Mouse (Mus musculus) 3134 (cell line): ENCODE measurements around the gene Gm14744.
"Not testable (repeated sequence)": the region's sequence is repeated elsewhere in the genome, so short reads cannot be mapped to it uniquely, and the experiment has no call there.

ENCODE experiments used
- DNase-seq: peaks from one replicate; pipeline ENCODE4 v3.0.0-alpha.2; 2011; ENCODE audit warnings: low spot score; ENCODE audit not compliant: insufficient read length; ENCODE audit errors: extremely low read depth

Gene Gm14744

DNA sequence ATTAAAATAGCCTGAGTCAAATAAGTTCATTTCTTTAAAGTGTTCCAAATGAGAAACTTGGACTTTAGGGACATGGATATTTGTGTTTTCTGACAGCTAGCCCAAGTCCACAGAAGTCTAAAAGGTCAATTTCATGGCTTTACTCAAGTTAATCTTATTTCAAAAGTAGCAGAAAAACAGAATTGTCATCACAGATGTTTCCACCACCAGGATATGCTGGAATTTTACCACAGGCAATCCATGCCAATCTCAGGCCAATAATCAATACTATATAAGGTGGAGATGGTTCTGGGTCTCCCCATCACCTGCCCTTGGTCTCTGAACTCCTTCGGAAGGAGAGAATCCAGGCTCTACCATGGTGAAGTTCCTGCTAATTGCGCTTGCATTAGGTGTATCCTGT is at the start of gene Gm14744:
Gene Gm14744 (plus strand): TSS at position 301 of the 400 bp plus-strand sequence.
- not testable (repeated sequence) for DNase-seq

DNA sequence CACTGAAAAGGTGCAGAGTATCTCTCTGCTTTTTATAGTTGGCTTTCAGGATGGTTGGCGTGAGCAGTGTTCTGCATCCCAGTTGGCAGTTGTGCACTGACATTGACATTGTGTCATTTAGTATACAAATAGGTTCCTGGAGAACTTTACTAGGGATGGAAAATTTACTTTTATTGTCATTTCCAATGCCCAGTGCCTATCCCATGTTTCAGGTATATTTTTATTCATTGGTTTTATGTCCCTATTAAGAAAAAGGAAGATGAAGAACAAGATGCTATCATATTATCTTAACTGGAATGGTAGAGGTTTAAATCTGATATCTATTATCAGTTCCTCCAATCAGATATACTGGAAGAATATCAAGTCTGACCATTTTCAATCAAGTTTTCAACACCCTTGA is 11.0 kb upstream of the Gm14744 start, which contains the start of gene Pbsn:
Gene Pbsn (minus strand): TSS at position 101 of the 400 bp plus-strand sequence.
- DNase-seq, result no peak

DNA sequence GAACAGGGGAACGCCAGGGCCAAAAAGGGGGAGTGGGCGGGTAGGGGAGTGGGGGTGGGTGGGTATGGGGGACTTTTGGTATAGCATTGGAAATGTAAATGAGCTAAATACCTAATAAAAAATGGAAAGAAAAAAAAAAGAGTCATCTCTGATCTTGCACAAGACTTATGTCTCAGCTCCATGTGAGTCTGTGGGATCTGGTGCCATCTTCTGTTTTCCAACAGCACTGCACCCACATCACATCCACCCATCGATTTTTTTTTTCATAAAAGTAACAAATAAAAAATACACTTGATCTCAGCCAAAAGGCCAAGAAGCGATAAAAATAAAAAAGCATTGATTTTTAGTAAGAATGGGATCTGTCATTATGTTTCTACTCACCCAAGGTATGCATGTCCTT is 15.5 kb downstream of the Gm14744 start:
- peak; percentile 1 for DNase-seq
